Mouse (Mus musculus) forebrain, embryonic 16.5 days (tissue): ENCODE results near the gene Dlgap1. TPM values are rescaled to one million over a fixed set of nuclear protein-coding genes. Genes with fewer than 3 reads are reported as not detected.
A peak's percentile ranks its signal among the peaks of the same experiment; 100 is the strongest.

Experiments
- ATAC-seq: fragments of 200-750 bp; cut with Nextera tagmentation; 2 replicates; pipeline ENCODE4 v1.8.0; 2017; ENCODE audit warnings: mild to moderate bottlenecking, moderate library complexity
- H3K27ac ChIP-seq: fragments of 300-500 bp; sonication (generic); 2 replicates; pipeline ENCODE4 v1.5.1; 2014; ENCODE audit warnings: low read length, control low read depth
- H3K27me3 ChIP-seq: fragments of 300-500 bp; sonication (generic); replicated peaks from 2 replicates; pipeline ENCODE4 v1.6.1; 2014; ENCODE audit warnings: low read length; ENCODE audit not compliant: control insufficient read depth, insufficient read depth
- H3K36me3 ChIP-seq: fragments of 300-500 bp; sonication (generic); 2 replicates; pipeline ENCODE4 v1.6.1; 2014; ENCODE audit not compliant: control insufficient read depth, insufficient read depth
- H3K4me1 ChIP-seq: fragments of 300-500 bp; sonication (generic); replicated peaks from 2 replicates; pipeline ENCODE4 v1.6.1; 2014; ENCODE audit warnings: low read length; ENCODE audit not compliant: control insufficient read depth, insufficient read depth
- H3K4me2 ChIP-seq: fragments of 300-500 bp; sonication (generic); 2 replicates; pipeline ENCODE4 v1.6.1; 2014; ENCODE audit warnings: mild to moderate bottlenecking, low read length, control low read depth
- H3K4me3 ChIP-seq: fragments of 300-500 bp; sonication (generic); replicated peaks from 2 replicates; pipeline ENCODE4 v1.5.1; 2014; ENCODE audit warnings: mild to moderate bottlenecking, low read length, control low read depth
- H3K9ac ChIP-seq: fragments of 300-500 bp; sonication (generic); replicated peaks from 2 replicates; pipeline ENCODE4 v1.6.1; 2014; ENCODE audit warnings: low read depth, low read length, control low read depth
- H3K9me3 ChIP-seq: fragments of 300-500 bp; sonication (generic); 2 replicates; pipeline ENCODE4 v1.6.1; 2016; ENCODE audit warnings: low read length; ENCODE audit not compliant: control insufficient read depth
- WGBS: fragments of 180-500 bp; shearing (Covaris S2); extraction: QIAGEN DNeasy Blood & Tissue Kit; methylation state at CpG from one replicate; pipeline ENCODE4 v1.1.7; 2014; 5-methylcytosine and 5-hydroxymethylcytosine counted together
- polyA plus RNA-seq: library from polyadenylated mRNA; unstranded; fragments of >200 nt; fragmentation: Nextera tagmentation; extraction: Ambion mirVana; gene quantifications from 2 replicates; pipeline ENCODE4 v1.2.1, GENCODE M21; 2015

Dlgap1 gene
- polyA plus RNA-seq, 1 experiment from 2014 or later = 47.2 TPM

DNA sequence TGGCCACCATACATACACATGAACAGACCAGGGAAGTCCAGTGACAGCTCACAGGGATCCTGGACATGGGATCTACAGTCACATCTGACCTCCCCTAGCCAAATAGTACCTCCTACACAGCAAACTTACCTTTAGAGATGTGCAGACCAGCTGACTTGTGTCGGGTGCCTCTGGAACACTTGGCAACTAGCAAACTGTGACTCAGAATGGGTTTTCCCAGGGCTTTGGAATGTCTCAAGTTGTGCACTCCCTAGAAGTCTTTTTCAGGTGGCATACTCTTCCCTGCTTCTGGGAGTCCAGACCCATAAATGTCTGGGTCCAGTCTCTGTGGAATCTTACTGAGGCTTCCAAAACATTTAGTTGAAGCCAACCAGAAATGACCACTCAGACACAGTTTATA, 772.8 kb downstream of the Dlgap1 start:
- WGBS = 87% methylated on average over 1 of the region's 1 CpGs
- Histone ChIP-seq H3K9me3 (no peaks in the 10 kb centered on the region), H3K4me1 (peaks cover 12% of the 10 kb centered on the region), H3K27ac (no peak overlapping the region), H3K4me3 (no peak overlapping the region), H3K9ac (no peak overlapping the region), H3K27me3 (no peaks in the 10 kb centered on the region), H3K36me3 (no peaks in the 10 kb centered on the region), H3K4me2 (no peak overlapping the region)
- ATAC-seq = no peak

DNA sequence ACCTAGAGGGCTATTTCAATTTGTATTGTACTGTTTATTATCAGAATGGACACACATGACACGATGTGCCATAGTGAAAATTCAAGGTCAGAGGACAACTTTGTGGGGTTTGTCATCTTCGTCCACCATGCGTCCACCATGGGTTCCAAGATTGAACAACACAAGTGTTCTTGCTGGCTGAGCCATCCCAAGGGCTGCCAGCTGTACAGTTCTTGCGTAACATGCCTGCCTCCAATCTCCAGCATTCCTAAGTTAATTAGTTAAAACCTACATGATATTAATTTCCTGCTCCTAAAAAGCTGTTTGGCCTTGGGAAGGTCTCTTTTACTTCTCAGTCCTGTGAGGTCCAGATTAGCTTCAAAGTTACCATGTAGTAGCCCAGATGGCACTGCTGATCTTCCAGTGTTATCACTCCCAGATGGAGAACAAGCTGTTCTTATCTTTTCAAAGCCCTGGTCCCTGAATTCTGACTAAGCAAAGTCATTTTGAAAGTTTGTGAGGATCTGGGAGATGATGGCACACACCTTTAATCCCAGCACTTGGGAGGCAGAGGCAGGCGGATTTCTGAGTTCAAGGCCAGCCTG, 775.8 kb downstream of the Dlgap1 start:
- H3K4me2 ChIP-seq = no peak overlapping the region
- H3K9ac ChIP-seq = no peak overlapping the region
- H3K4me1 ChIP-seq = peaks cover 12% of the 10 kb centered on the region
- no peaks in the 10 kb centered on the region for H3K36me3 ChIP-seq
- no peak overlapping the region for H3K27ac ChIP-seq
- H3K4me3 ChIP-seq = no peak overlapping the region
- WGBS = 93% methylated on average over 5 of the region's 5 CpGs
- H3K9me3 ChIP-seq = no peaks in the 10 kb centered on the region
- no peaks in the 10 kb centered on the region for H3K27me3 ChIP-seq
- no peak for ATAC-seq

DNA sequence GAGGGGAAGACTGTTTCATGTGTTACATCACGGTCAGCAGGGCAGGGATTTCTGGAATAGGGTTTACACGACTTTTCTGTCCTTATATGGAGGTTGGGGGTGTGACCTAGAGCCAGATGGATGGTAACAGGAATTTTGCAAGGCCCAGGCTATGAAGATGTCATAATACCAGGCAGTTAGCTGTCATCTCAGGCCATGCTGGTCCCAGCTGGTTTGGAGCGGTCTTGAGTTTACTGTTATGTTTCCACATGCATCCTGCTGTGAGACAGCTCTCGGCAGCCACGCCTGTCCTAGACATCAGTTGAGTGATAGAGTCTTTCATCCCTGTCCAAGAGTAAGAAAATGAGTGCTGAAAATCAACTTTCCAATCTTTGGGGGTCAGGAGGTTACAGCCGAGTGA, 776.5 kb downstream of the Dlgap1 start:
- Histone ChIP-seq H3K36me3 (no peaks in the 10 kb centered on the region), H3K27me3 (no peaks in the 10 kb centered on the region; the same call in 1 of the 2 replicates), H3K4me1 (peaks cover 12% of the 10 kb centered on the region), H3K4me3 (no peak overlapping the region), H3K4me2 (no peak overlapping the region), H3K9ac (no peak overlapping the region), H3K9me3 (no peaks in the 10 kb centered on the region), H3K27ac (no peak overlapping the region)
- no peak for ATAC-seq
- WGBS = 89% methylated on average over 6 of the region's 6 CpGs

DNA sequence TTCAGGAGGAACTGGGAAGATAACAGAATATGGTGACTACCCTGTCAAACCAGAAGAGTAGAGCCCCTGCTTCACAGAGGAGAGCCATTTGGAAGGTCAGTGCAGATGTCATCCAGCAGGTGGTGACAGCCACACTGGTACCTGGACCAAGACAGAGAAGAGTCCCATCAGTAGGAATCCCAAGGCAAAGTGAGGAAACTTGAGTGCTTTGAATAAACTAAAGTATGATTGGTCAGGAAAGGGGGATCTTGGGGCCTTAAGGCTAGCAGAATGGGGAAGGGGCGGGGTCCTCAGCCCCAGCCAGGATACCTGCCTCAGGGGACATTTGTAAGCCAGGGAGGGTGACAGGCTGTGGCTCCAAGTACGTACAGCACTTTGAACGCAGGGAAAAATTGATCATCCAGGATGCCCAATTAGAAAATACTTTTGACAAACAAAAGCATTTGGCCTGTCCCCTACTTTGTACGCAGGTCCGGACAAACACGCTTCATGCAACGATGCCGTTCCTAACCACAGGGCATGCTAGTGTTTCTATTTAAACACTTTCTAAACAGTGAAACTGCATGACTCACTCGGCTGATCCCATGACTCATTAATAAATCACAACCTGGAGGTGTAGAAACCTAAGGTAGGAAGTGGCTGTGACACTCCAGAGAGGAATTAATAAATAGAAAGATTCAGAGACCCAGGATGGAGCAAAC, 777.7 kb downstream of the Dlgap1 start:
- no peaks in the 10 kb centered on the region for H3K36me3 ChIP-seq
- H3K27me3 ChIP-seq = no peaks in the 10 kb centered on the region; the same call in 1 of the 2 replicates
- no peak overlapping the region for H3K4me2 ChIP-seq
- no peak overlapping the region for H3K4me3 ChIP-seq
- ATAC-seq = no peak
- H3K4me1 ChIP-seq = peaks cover 18% of the 10 kb centered on the region
- H3K27ac ChIP-seq = no peak overlapping the region
- no peak overlapping the region for H3K9ac ChIP-seq
- 20% methylated on average over 9 of the region's 9 CpGs for WGBS
- no peaks in the 10 kb centered on the region for H3K9me3 ChIP-seq

DNA sequence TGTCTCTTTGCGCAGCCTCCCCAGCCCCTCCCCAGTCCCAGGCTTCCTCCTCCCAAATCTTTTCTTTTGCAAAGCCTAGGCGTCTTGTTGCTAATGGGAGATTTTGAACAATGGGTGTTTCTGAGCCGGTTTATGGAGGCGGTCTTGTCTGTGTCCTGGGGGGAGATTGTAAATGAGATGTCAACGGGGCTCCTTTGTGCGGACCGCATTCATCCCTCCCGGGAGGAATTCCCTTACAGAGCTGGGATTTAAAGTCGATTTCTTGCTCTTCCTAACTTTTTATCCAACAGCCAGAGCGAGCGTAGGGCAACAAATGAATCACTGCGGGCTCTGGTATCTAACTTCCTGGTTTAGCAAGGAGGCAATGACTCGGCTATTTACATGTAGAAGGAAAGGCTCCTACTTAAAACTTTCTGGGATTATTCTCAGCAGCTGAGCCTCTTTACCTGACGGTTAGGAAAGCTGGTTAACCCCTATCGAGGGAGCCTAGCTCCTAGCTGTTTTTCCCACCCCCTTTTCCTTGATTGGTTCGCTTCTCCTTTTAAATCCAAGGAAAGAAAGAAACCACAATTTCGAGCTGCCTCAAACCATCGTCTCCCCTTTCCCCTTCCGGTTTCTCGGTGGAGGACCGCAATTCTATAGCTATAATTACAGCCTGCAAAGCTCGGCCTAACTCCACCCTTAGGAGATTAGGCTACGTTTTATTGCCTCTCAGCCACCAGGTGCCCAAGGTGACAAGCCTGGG, 779.0 kb downstream of the Dlgap1 start:
- H3K27ac ChIP-seq = no peak overlapping the region
- no peaks in the 10 kb centered on the region for H3K36me3 ChIP-seq
- peak overlapping the region; percentile 34 for H3K4me3 ChIP-seq
- peaks cover 18% of the 10 kb centered on the region for H3K4me1 ChIP-seq
- peak overlapping the region; percentile 39 for H3K9ac ChIP-seq
- H3K4me2 ChIP-seq = peak overlapping the region; percentile 63
- H3K9me3 ChIP-seq = no peaks in the 10 kb centered on the region
- peaks cover 2% of the 10 kb centered on the region; the same call in 1 of the 2 replicates for H3K27me3 ChIP-seq
- 1% methylated on average over 23 of the region's 23 CpGs for WGBS
- ATAC-seq = peak; percentile 19; the same call in 1 of the 2 replicates

DNA sequence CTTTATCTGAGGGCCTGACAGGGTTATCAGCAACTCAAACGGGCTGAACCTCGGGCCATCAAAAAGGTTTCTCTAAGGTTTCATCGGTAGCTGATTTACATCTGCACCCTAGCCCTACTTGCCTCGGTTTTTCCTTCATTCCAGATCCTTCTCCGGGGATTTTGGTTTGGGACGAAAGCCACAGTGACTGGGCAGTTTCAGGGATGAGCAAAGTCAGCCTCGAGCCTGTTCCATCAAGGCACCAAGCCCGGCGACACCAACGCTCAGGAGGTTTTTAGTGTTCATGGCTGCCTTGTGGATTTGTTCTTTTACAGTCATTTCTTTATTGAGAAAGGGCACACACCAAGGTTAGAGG, 779.6 kb downstream of the Dlgap1 start:
- H3K9ac ChIP-seq = no peak overlapping the region; the same call in 1 of the 2 replicates
- WGBS = 16% methylated on average over 10 of the region's 10 CpGs
- peaks cover 18% of the 10 kb centered on the region for H3K4me1 ChIP-seq
- ATAC-seq = no peak
- peak overlapping the region; percentile 63 for H3K4me2 ChIP-seq
- H3K27ac ChIP-seq = no peak overlapping the region
- H3K36me3 ChIP-seq = no peaks in the 10 kb centered on the region
- H3K9me3 ChIP-seq = no peaks in the 10 kb centered on the region
- peak overlapping the region; percentile 34; the same call in 1 of the 2 replicates for H3K4me3 ChIP-seq
- H3K27me3 ChIP-seq = peaks cover 2% of the 10 kb centered on the region; the same call in 1 of the 2 replicates

DNA sequence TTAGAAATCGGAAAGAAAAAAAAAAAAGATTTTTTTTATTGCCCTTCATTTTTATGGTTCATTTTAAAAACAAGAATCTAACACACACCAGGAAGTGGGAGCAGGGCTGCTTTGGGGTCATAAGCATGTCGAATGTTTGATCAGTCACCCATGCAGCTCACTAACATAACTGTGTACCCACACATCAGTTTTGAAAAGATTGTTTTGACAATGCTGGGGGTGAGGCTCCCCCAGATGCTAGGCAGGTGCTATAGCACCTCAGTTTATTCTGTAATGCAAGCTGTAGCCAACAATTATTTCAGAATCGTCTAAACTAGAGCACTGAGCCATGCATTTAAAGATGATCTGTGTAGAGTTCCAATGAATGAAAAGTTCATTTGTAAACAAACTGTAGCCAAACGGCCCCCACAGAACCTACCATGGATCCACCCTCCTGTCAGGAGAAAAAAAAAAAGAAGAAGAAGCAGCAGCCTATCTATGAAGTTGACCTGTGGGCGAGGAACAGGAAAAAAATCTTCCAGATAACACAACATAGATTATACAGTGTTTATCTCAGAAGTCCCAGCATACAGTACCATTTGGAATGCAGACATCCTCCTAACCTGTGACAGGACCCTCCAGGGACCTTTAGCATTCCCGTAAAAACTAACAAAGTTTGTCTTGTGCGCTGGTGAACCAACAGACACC, 780.2 kb downstream of the Dlgap1 start:
- Histone ChIP-seq H3K27ac (no peak overlapping the region), H3K4me3 (no peak overlapping the region), H3K27me3 (peaks cover 2% of the 10 kb centered on the region; the same call in 1 of the 2 replicates), H3K36me3 (no peaks in the 10 kb centered on the region), H3K9me3 (no peaks in the 10 kb centered on the region), H3K4me2 (no peak overlapping the region), H3K9ac (no peak overlapping the region), H3K4me1 (peaks cover 18% of the 10 kb centered on the region)
- no peak for ATAC-seq
- 48% methylated on average over 7 of the region's 7 CpGs for WGBS

DNA sequence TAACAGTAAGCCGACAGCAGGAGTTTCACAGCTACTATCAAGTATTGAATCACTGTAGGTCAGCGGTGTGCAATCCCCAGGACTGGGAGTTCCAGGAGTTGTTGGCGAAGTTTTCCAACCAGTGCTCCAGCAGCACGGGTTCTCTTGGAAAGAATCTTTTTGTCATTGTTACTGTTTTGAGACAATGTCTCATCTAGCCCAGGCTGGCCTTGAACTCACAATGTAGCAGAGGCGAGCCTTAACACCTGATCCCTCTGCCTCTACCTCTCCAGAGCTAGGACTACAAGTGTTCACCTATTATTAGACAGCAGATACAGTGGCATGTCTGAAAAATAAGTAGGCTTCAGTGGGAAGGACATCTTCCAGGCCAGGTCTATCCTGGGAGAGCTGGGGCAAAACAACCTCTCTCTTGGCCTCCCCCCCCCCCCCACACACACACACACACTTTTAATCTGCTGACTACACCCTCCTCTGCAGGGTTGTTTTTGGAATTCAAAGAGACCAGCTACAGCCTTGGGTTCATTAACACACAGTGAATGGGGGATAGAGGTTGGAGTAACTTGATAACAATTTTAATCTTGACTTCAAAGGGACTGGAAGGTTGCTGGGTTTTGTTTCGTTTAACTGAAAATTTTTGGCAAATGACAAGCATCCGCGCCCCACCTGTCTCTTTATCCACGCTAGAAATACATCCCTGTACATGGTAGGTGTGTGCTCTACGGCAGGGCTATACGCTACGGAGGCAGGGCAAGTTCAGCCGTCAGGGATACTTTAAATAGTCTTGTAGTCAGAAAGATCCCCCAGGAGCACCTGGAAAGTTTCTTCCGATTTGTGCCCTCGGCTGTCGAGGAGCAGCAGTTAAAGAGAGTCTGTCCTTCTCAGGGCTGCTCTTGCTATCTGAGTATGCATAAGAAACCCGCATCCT, 781.6 kb downstream of the Dlgap1 start:
- Histone ChIP-seq H3K36me3 (no peaks in the 10 kb centered on the region), H3K9me3 (no peaks in the 10 kb centered on the region), H3K4me1 (peaks cover 24% of the 10 kb centered on the region), H3K9ac (peak overlapping the region; percentile 50), H3K4me2 (peak overlapping the region; percentile 50), H3K4me3 (no peak overlapping the region), H3K27me3 (peaks cover 4% of the 10 kb centered on the region; the same call in 1 of the 2 replicates), H3K27ac (no peak overlapping the region)
- no peak for ATAC-seq
- WGBS = 36% methylated on average over 17 of the region's 17 CpGs
